Mouse (Mus musculus): Measurements from ENCODE around the gene Smarca2.

GRCm38 (mm10) chr19:26632228-26632627, 27.4 kb downstream of the Smarca2 start:
- no peak for TF ChIP-seq CTCF (conservative IDR thresholded peaks at IDR 0.05; ENCODE audit: low read length)
- TF ChIP-seq NANOG (IDR thresholded peaks at IDR 0.05; ENCODE audit: borderline replicate concordance, low read length) = no peak
- TF ChIP-seq POU5F1 (IDR thresholded peaks at IDR 0.05; ENCODE audit: borderline replicate concordance, low read length) = no peak

Data from E14TG2a.4 (cell line).